Mouse (Mus musculus): ENCODE results near the gene Nynrin. TPM values are rescaled to one million over a fixed set of nuclear protein-coding genes. Genes with fewer than 3 reads are reported as not detected.

Nynrin gene
- polyA plus RNA-seq, 1 experiment from 2014 or later = 15.4 TPM

GRCm38 (mm10) chr14:55913406-55913805, 59.6 kb downstream of the Nynrin start:
- 48% methylated on average over 4 of the region's 4 CpGs for WGBS
- no peaks in the 10 kb centered on the region for H3K27me3 ChIP-seq (replicated peaks)
- H3K4me3 ChIP-seq (replicated peaks) = no peak overlapping the region
- no peak for ATAC-seq (ENCODE audit: insufficient read depth, low FRiP score, low read depth)
- no peak overlapping the region for H3K27ac ChIP-seq
- no peaks in the 10 kb centered on the region for H3K4me1 ChIP-seq
- H3K36me3 ChIP-seq = no peaks in the 10 kb centered on the region
- no peak overlapping the region for H3K9ac ChIP-seq
- H3K4me2 ChIP-seq = no peak overlapping the region
- no peaks in the 10 kb centered on the region for H3K9me3 ChIP-seq

GRCm38 (mm10) chr14:55918240-55919082, 64.7 kb downstream of the Nynrin start:
- H3K4me1 ChIP-seq = no peaks in the 10 kb centered on the region
- H3K27me3 ChIP-seq (replicated peaks) = no peaks in the 10 kb centered on the region
- peak overlapping the region; percentile 45; the same call in 1 of the 2 replicates for H3K27ac ChIP-seq
- peak overlapping the region; percentile 19; the same call in 1 of the 2 replicates for H3K4me2 ChIP-seq
- no peaks in the 10 kb centered on the region for H3K36me3 ChIP-seq
- H3K9ac ChIP-seq = no peak overlapping the region
- no peak overlapping the region for H3K4me3 ChIP-seq (replicated peaks)
- ATAC-seq (ENCODE audit: insufficient read depth, low FRiP score, low read depth) = peak; percentile 70; the same call in 1 of the 2 replicates
- WGBS = 19% methylated on average over 14 of the region's 14 CpGs
- H3K9me3 ChIP-seq = no peaks in the 10 kb centered on the region

- no peak overlapping the region for H3K4me3 ChIP-seq (replicated peaks)
- ATAC-seq (ENCODE audit: insufficient read depth, low FRiP score, low read depth) = no peak
- no peaks in the 10 kb centered on the region for H3K9me3 ChIP-seq
- H3K27ac ChIP-seq = no peak overlapping the region
- no peaks in the 10 kb centered on the region for H3K36me3 ChIP-seq
- H3K27me3 ChIP-seq (replicated peaks) = no peaks in the 10 kb centered on the region
- WGBS = 46% methylated on average over 7 of the region's 7 CpGs
- no peaks in the 10 kb centered on the region for H3K4me1 ChIP-seq
- H3K4me2 ChIP-seq = no peak overlapping the region
- H3K9ac ChIP-seq = no peak overlapping the region
These were observed 68.8 kb downstream of the Nynrin start for GRCm38 (mm10) chr14:55922475-55923232.

Other genes with a start within 250 kb of the Nynrin start
- 9.2 and 10.7 TPM in 2 replicates for gene Rec8, start 236.0 kb upstream of the Nynrin start, polyA plus RNA-seq (2015; fragmentation: Nextera tagmentation; extraction: Ambion mirVana)
- 81.1 and 82.4 TPM in 2 replicates for gene Ipo4, start 218.1 kb upstream of the Nynrin start, polyA plus RNA-seq (2015; fragmentation: Nextera tagmentation; extraction: Ambion mirVana)
- gene Gm49378, start 216.1 kb upstream of the Nynrin start, polyA plus RNA-seq (2015; fragmentation: Nextera tagmentation; extraction: Ambion mirVana) = 1.3 and 1.7 TPM in 2 replicates
- gene Tm9sf1, start 210.2 kb upstream of the Nynrin start, polyA plus RNA-seq (2015; fragmentation: Nextera tagmentation; extraction: Ambion mirVana) = 123 and 124 TPM in 2 replicates
- 0.40 and 0.59 TPM in 2 replicates for gene Tssk4, start 203.8 kb upstream of the Nynrin start, polyA plus RNA-seq (2015; fragmentation: Nextera tagmentation; extraction: Ambion mirVana)
- 51.3 and 54.3 TPM in 2 replicates for gene Mdp1, start 193.5 kb upstream of the Nynrin start, polyA plus RNA-seq (2015; fragmentation: Nextera tagmentation; extraction: Ambion mirVana)
- 53.5 and 54.6 TPM in 2 replicates for gene Gmpr2, start 182.1 kb upstream of the Nynrin start, polyA plus RNA-seq (2015; fragmentation: Nextera tagmentation; extraction: Ambion mirVana)
- 495 and 515 TPM in 2 replicates for gene Nedd8, start 181.9 kb upstream of the Nynrin start, polyA plus RNA-seq (2015; fragmentation: Nextera tagmentation; extraction: Ambion mirVana)
- gene Tinf2, start 172.2 kb upstream of the Nynrin start, polyA plus RNA-seq (2015; fragmentation: Nextera tagmentation; extraction: Ambion mirVana) = 33.9 and 40.4 TPM in 2 replicates
- 17.9 and 30.5 TPM in 2 replicates for gene Tgm1, start 140.1 kb upstream of the Nynrin start, polyA plus RNA-seq (2015; fragmentation: Nextera tagmentation; extraction: Ambion mirVana)
- gene Rabggta, start 131.7 kb upstream of the Nynrin start, polyA plus RNA-seq (2015; fragmentation: Nextera tagmentation; extraction: Ambion mirVana) = 30.0 and 35.8 TPM in 2 replicates
- gene Dhrs1, start 108.3 kb upstream of the Nynrin start, polyA plus RNA-seq (2015; fragmentation: Nextera tagmentation; extraction: Ambion mirVana) = 92.9 and 96.4 TPM in 2 replicates
- gene Nop9, start 108.3 kb upstream of the Nynrin start, polyA plus RNA-seq (2015; fragmentation: Nextera tagmentation; extraction: Ambion mirVana) = 34.3 and 36.7 TPM in 2 replicates
- 11.8 and 12.9 TPM in 2 replicates for gene Cideb, start 95.6 kb upstream of the Nynrin start, polyA plus RNA-seq (2015; fragmentation: Nextera tagmentation; extraction: Ambion mirVana)
- 0.85 and 0.96 TPM in 2 replicates for gene Ltb4r2, start 92.6 kb upstream of the Nynrin start, polyA plus RNA-seq (2015; fragmentation: Nextera tagmentation; extraction: Ambion mirVana)
- 3.8 and 4.7 TPM in 2 replicates for gene Ltb4r1, start 88.0 kb upstream of the Nynrin start, polyA plus RNA-seq (2015; fragmentation: Nextera tagmentation; extraction: Ambion mirVana)
- gene Adcy4, start 69.9 kb upstream of the Nynrin start, polyA plus RNA-seq (2015; fragmentation: Nextera tagmentation; extraction: Ambion mirVana) = 6.3 and 8.0 TPM in 2 replicates
- 32.0 and 36.9 TPM in 2 replicates for gene Ripk3, start 65.1 kb upstream of the Nynrin start, polyA plus RNA-seq (2015; fragmentation: Nextera tagmentation; extraction: Ambion mirVana)
- 35.5 and 40.9 TPM in 2 replicates for gene Nfatc4, start 30.9 kb upstream of the Nynrin start, polyA plus RNA-seq (2015; fragmentation: Nextera tagmentation; extraction: Ambion mirVana)
- gene Cbln3, start 30.4 kb downstream of the Nynrin start, polyA plus RNA-seq (2015; fragmentation: Nextera tagmentation; extraction: Ambion mirVana) = 0.42 and 0.46 TPM in 2 replicates
- gene Khnyn, start 30.9 kb downstream of the Nynrin start, polyA plus RNA-seq (2015; fragmentation: Nextera tagmentation; extraction: Ambion mirVana) = 16.5 and 18.1 TPM in 2 replicates
- gene Sdr39u1, start 46.3 kb downstream of the Nynrin start, polyA plus RNA-seq (2015; fragmentation: Nextera tagmentation; extraction: Ambion mirVana) = 56.0 and 65.7 TPM in 2 replicates
- 23.0 and 27.4 TPM in 2 replicates for gene Cma1, start 90.7 kb downstream of the Nynrin start, polyA plus RNA-seq (2015; fragmentation: Nextera tagmentation; extraction: Ambion mirVana)
- gene Cma2, start 97.0 kb downstream of the Nynrin start, polyA plus RNA-seq (2015; fragmentation: Nextera tagmentation; extraction: Ambion mirVana) = not detected in 2 replicates
- gene Mcpt1, start 164.0 kb downstream of the Nynrin start, polyA plus RNA-seq (2015; fragmentation: Nextera tagmentation; extraction: Ambion mirVana) = 0.48 and 0.57 TPM in 2 replicates
- not detected in 2 replicates for gene Mcpt9, start 176.5 kb downstream of the Nynrin start, polyA plus RNA-seq (2015; fragmentation: Nextera tagmentation; extraction: Ambion mirVana)
- 0.37 and 0.49 TPM in 2 replicates for gene Mcpt2, start 188.0 kb downstream of the Nynrin start, polyA plus RNA-seq (2015; fragmentation: Nextera tagmentation; extraction: Ambion mirVana)
- gene Mcpt4, start 208.3 kb downstream of the Nynrin start, polyA plus RNA-seq (2015; fragmentation: Nextera tagmentation; extraction: Ambion mirVana) = 1.4 TPM in 2 replicates
- gene Mcpt8, start 231.3 kb downstream of the Nynrin start, polyA plus RNA-seq (2015; fragmentation: Nextera tagmentation; extraction: Ambion mirVana) = 4.2 and 4.4 TPM in 2 replicates
- gene Ctsg, start 248.6 kb downstream of the Nynrin start, polyA plus RNA-seq (2015; fragmentation: Nextera tagmentation; extraction: Ambion mirVana) = 1.0 and 3.2 TPM in 2 replicates